Comparison of ENCODE assay signal across 22 mouse cellular contexts in the genomic region with DNA sequence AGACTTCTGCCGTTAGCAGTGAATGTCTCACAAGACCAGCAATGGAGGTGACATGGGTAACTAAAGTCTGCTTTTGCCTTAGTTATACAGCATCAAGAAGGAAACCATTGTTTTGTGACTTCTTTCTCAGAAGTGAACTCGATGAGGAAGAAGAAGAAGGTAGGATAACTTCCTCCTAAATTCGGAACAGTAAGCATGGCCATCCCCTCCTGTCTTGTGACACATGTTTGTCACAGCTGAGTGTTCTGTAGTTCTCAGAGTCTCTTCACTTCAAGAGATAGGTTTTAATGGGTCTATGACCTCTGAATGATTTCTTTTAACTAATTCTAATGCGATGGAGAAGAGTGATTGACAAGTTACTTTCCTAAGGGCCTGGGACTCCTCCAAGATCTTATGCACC.
A peak's percentile ranks its signal among the peaks of the same experiment; 100 is the strongest.
DNase-seq lines count a peak whose midpoint lies in the region; ATAC-seq and TF ChIP-seq lines count a peak whose summit lies in the region.
"Had no signal": no experiment of that assay in that cellular context is flagged by ENCODE, and none has a peak within 500 bp of the region (broad histone marks: within the 10 kb centered on the region; RNA-seq: fewer than 3 reads in every experiment).

No protein-coding gene starts in this region.

- no peak overlapping the region for H3K4me3 ChIP-seq in limb, embryonic 15.5 days
- no peak overlapping the region for H3K4me3 ChIP-seq in limb, embryonic 10.5 days
- H3K4me3 ChIP-seq in bone marrow, adult 2 months (replicated peaks; ENCODE audit: control insufficient read depth, low read depth, low read length) = no peak overlapping the region
- no peak overlapping the region for H3K4me3 ChIP-seq in hindbrain, embryonic 14.5 days (replicated peaks; ENCODE audit: low read length)
- H3K4me3 ChIP-seq: forebrain, embryonic 10.5 days; heart, embryonic 10.5 days; limb, embryonic 12.5 days; midbrain, embryonic 10.5 days had no signal

- TF ChIP-seq CTCF in bone marrow, adult 2 months (IDR thresholded peaks at IDR 0.05; ENCODE audit: control insufficient read depth, insufficient read depth, low read length) = no peak

- 0 out of 2 replicates have a peak, but pooled peaks cover 2% of the 10 kb centered on the region for H3K4me1 ChIP-seq in limb, embryonic 15.5 days
- no peaks in the 10 kb centered on the region for H3K4me1 ChIP-seq in limb, embryonic 10.5 days
- H3K4me1 ChIP-seq in bone marrow, adult 2 months (ENCODE audit: control insufficient read depth, insufficient read depth, low read length) = peaks cover 2% of the 10 kb centered on the region
- no peaks in the 10 kb centered on the region for H3K4me1 ChIP-seq in hindbrain, embryonic 14.5 days (replicated peaks; ENCODE audit: control insufficient read depth, insufficient read depth, low read length)
- H3K4me1 ChIP-seq: forebrain, embryonic 10.5 days; heart, embryonic 10.5 days had no signal

- no peak for TF ChIP-seq POLR2A in bone marrow, adult 2 months (IDR thresholded peaks at IDR 0.05; ENCODE audit: borderline replicate concordance, control insufficient read depth, low read depth, low read length)

- no peaks in the 10 kb centered on the region for H3K36me3 ChIP-seq in limb, embryonic 15.5 days
- H3K36me3 ChIP-seq in limb, embryonic 10.5 days = no peaks in the 10 kb centered on the region
- no peaks in the 10 kb centered on the region for H3K36me3 ChIP-seq in hindbrain, embryonic 14.5 days (replicated peaks; ENCODE audit: control insufficient read depth, insufficient read depth)
- H3K36me3 ChIP-seq: forebrain, embryonic 10.5 days; heart, embryonic 10.5 days; limb, embryonic 12.5 days; midbrain, embryonic 10.5 days had no signal

- H3K27me3 ChIP-seq in limb, embryonic 15.5 days = no peaks in the 10 kb centered on the region
- no peaks in the 10 kb centered on the region for H3K27me3 ChIP-seq in limb, embryonic 10.5 days (ENCODE audit: low read depth, poor library complexity, severe bottlenecking)
- H3K27me3 ChIP-seq in hindbrain, embryonic 14.5 days (ENCODE audit: control insufficient read depth, insufficient read depth, low read length) = no peaks in the 10 kb centered on the region
- H3K27me3 ChIP-seq: limb, embryonic 12.5 days had no signal

- H3K9me3 ChIP-seq in limb, embryonic 15.5 days = no peaks in the 10 kb centered on the region
- no peaks in the 10 kb centered on the region for H3K9me3 ChIP-seq in limb, embryonic 10.5 days (replicated peaks)
- no peaks in the 10 kb centered on the region for H3K9me3 ChIP-seq in hindbrain, embryonic 14.5 days (ENCODE audit: control insufficient read depth, low read length)
- H3K9me3 ChIP-seq: forebrain, embryonic 10.5 days; heart, embryonic 10.5 days; limb, embryonic 12.5 days; midbrain, embryonic 10.5 days had no signal

- no peak for ATAC-seq in limb, embryonic 15.5 days (ENCODE audit: insufficient number of reproducible peaks, low FRiP score, low TSS enrichment, low read depth)
- ATAC-seq in monocyte, adult 5-6 weeks (replicated peaks; ENCODE audit: insufficient number of reproducible peaks, low FRiP score, low TSS enrichment, poor library complexity, severe bottlenecking) = peak; percentile 58
- ATAC-seq in hindbrain, embryonic 14.5 days (ENCODE audit: low FRiP score) = no peak
- ATAC-seq: forebrain, postnatal 0 days; intestine, postnatal 0 days had no signal

- no peak overlapping the region for H3K9ac ChIP-seq in limb, embryonic 15.5 days
- no peak overlapping the region for H3K9ac ChIP-seq in hindbrain, embryonic 14.5 days
- H3K9ac ChIP-seq: forebrain, postnatal 0 days; limb, embryonic 12.5 days; liver, embryonic 14.5 days; lung, embryonic 14.5 days had no signal

- WGBS in limb, embryonic 15.5 days = 92% methylated on average over 4 of the region's 4 CpGs
- WGBS in limb, embryonic 10.5 days = 92% methylated on average over 4 of the region's 4 CpGs
- WGBS in bone marrow, adult 2 months = 55% methylated on average over 4 of the region's 4 CpGs
- 93% methylated on average over 4 of the region's 4 CpGs for WGBS in hindbrain, embryonic 14.5 days

- 0 out of 2 replicates have a peak overlapping the region, but pooled peaks have one; percentile 54 for H3K27ac ChIP-seq in limb, embryonic 15.5 days
- no peak overlapping the region for H3K27ac ChIP-seq in limb, embryonic 10.5 days
- peak overlapping the region; percentile 62; the same call in 1 of the 2 replicates for H3K27ac ChIP-seq in bone marrow, adult 2 months (ENCODE audit: control insufficient read depth, insufficient read depth, low read depth, low read length, poor library complexity)
- H3K27ac ChIP-seq in hindbrain, embryonic 14.5 days = no peak overlapping the region
- H3K27ac ChIP-seq: forebrain, embryonic 10.5 days; heart, embryonic 10.5 days; limb, embryonic 12.5 days; liver, embryonic 14.5 days; midbrain, embryonic 10.5 days had no signal

- no peak for DNase-seq in limb, embryonic 10.5 days (ENCODE audit: low spot score)
- peak; percentile 11 for DNase-seq in brain, adult 2 months (ENCODE audit: low read depth, low spot score)
- DNase-seq in hindbrain, embryonic 14.5 days (ENCODE audit: low spot score) = no peak
- no peak for DNase-seq in cerebellum, postnatal 10 days
- DNase-seq in embryo, embryonic 10 days (ENCODE audit: low spot score) = no peak
- DNase-seq: adrenal gland, adult 8-10 months; cerebellum, adult 9-10 months; forebrain, postnatal 0 days; gastrocnemius, postnatal 25 days; kidney, postnatal 25 days; lung, embryonic 14.5 days; right cerebral cortex, postnatal 14 days; thymus, postnatal 14 days had no signal

- no peak overlapping the region for H3K4me2 ChIP-seq in limb, embryonic 15.5 days
- H3K4me2 ChIP-seq in hindbrain, embryonic 14.5 days (replicated peaks) = no peak overlapping the region
- H3K4me2 ChIP-seq: limb, embryonic 12.5 days; lung, embryonic 14.5 days had no signal

Comparison
In these comparisons a context has a peak if more than half of its experiments do, and no peak if none do; other contexts are left out.
1. H3K27ac ChIP-seq: peak in limb, embryonic 15.5 days (single experiment) and bone marrow, adult 2 months (single experiment); none in limb, embryonic 10.5 days (single experiment) and hindbrain, embryonic 14.5 days (single experiment).